Mouse (Mus musculus) lung, adult 2 months (tissue): Measurements from ENCODE around the gene Trib2. TPM values are rescaled to one million over a fixed set of nuclear protein-coding genes. Genes with fewer than 3 reads are reported as not detected.
A peak's percentile ranks its signal among the peaks of the same experiment; 100 is the strongest.

Source experiments
- DNase-seq: peaks from one replicate; pipeline ENCODE4 v3.0.0; 2022
- H3K4me1 ChIP-seq: fragments of 200-500 bp; 2 replicates; pipeline ENCODE4 v1.6.1; 2011; ENCODE audit warnings: low read length; ENCODE audit not compliant: control insufficient read depth, insufficient read depth
- H3K4me3 ChIP-seq: fragments of 200-500 bp; replicated peaks from 2 replicates; pipeline ENCODE3; 2011; ENCODE audit warnings: low read depth, mild to moderate bottlenecking, control low read depth, low read length; ENCODE audit errors: extremely low read depth
- CTCF ChIP-seq: fragments of 200-500 bp; IDR thresholded peaks from 2 replicates; pipeline ENCODE4 v1.5.1; 2011; ENCODE audit warnings: mild to moderate bottlenecking, low read length, control low read depth; ENCODE audit not compliant: insufficient read depth
- POLR2A ChIP-seq: fragments of 200-500 bp; IDR thresholded peaks from 2 replicates; pipeline ENCODE4 v1.6.1; 2011; ENCODE audit warnings: low read depth, mild to moderate bottlenecking, control low read depth, low read length, borderline replicate concordance; ENCODE audit errors: extremely low read depth
- WGBS: fragments of 180-500 bp; shearing (Covaris S2); methylation state at CpG from one replicate; pipeline ENCODE4 v1.1.7; 2018; 5-methylcytosine and 5-hydroxymethylcytosine counted together
- polyA plus RNA-seq: library from polyadenylated mRNA; depleted of rRNA; stranded (reverse); fragments of >200 nt; gene quantifications from 2 replicates; pipeline ENCODE4 v1.2.3, GENCODE M21; 2012

Trib2 gene
- polyA plus RNA-seq, 1 experiment: 34.0 TPM

GRCm38 (mm10) chr12:15838201-15838600 lies 21.5 kb upstream of the Trib2 start:
- no peak for DNase-seq
- TF ChIP-seq CTCF: no peak
- TF ChIP-seq POLR2A: no peak
- 83% methylated on average over 2 of the region's 2 CpGs for WGBS
- H3K4me1 ChIP-seq: no peaks in the 10 kb centered on the region
- H3K4me3 ChIP-seq: no peak overlapping the region

DNA sequence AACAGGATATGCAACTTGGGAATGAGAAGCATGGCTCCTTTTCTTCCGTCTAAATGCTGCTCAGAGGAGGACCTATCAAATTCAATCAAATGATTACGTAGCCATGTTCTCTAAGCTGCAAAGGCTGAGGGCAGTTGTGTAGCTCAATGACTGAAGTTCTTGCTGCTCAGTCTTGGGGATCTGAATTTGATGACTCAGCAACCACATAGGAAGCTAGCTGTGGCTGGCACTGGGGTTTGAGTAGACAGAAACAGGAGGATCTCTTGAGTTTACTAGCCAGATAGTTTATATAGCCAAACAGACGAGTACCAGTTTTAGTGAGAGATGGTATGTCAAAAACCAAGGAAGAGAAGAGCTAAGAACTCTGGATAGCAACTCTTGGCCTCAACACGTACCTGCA lies 20.8 kb upstream of the Trib2 start:
- Histone ChIP-seq H3K4me1 (no peaks in the 10 kb centered on the region), H3K4me3 (no peak overlapping the region)
- DNase-seq: no peak
- no peak for TF ChIP-seq POLR2A
- TF ChIP-seq CTCF: no peak
- WGBS: 92% methylated on average over 4 of the region's 4 CpGs

DNA sequence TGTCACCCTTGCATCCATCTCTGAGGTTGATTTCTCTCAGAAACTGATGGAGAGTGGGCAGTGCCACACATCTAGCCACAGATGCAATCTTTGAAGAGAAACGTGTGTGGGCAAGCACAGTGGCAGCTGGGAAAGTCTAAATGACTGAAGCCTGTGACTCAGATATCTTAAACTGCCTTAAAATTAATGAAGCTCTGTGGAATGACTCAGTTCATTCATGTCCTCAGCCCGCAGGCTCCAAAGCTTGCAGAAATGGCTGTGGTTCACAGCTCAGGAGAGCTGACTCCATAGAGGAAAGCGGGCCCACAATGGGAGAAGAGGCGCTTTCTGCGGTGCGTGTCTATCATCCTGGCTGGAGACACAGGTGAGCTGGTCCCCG lies 15.9 kb upstream of the Trib2 start:
- Histone ChIP-seq H3K4me3 (no peak overlapping the region), H3K4me1 (no peaks in the 10 kb centered on the region)
- WGBS: 91% methylated on average over 7 of the region's 7 CpGs
- no peak for DNase-seq
- TF ChIP-seq POLR2A: no peak

- Histone ChIP-seq H3K4me1 (no peaks in the 10 kb centered on the region), H3K4me3 (no peak overlapping the region)
- 85% methylated on average over 3 of the region's 3 CpGs for WGBS
- no peak for TF ChIP-seq POLR2A
- TF ChIP-seq CTCF: no peak
- DNase-seq: no peak
Observed at GRCm38 (mm10) chr12:15831941-15832673, 15.4 kb upstream of the Trib2 start.

DNA sequence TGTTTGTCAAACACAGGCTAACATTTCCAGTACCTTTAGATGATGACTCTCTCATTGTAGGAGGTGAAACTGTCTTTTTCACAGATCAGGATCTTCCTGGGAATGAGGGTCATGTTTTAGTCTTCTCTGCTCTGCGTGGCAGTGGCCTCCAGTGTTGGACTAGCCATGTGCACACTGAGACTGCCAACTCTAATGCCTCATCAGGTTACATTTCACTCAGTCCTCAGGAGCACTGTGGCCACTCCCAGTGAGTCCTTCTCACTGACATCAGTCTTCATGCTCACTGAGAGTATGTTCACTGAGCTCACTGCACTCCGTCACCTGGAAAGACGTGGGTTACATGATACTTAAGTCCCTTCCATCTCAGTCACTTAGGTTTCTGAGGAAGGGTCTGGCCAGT lies 14.0 kb upstream of the Trib2 start:
- DNase-seq: no peak
- no peaks in the 10 kb centered on the region for H3K4me1 ChIP-seq
- no peak overlapping the region for H3K4me3 ChIP-seq
- WGBS: 80% methylated on average over 3 of the region's 3 CpGs
- no peak for TF ChIP-seq CTCF
- TF ChIP-seq POLR2A: no peak

DNA sequence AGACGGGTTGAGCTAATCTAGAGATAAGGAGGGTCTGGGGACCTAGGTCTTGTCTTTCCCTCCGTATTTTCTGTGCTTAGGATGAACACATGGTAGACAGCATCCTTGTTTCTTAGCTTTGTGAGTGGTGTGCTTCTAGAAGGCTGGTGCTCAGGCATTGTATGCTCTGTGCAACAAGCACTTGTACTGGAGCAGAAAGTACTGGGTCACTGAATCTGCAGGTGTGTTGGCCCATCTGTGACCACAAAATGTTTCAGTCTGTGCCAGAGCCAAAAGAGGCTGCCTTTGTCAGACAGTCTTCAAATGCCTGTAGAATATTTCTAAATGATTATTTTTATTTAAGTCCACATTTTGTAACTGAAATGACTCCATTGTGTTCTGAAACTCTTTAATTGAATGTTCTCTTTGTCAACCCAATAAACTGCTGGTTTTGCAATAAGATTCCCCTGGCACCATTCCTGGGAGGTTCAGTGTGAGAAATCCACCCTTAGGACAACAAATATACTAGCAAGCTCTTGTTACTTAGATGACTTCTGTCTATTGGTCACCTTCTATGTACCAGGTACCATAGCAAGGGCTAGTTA lies 12.2 kb upstream of the Trib2 start:
- 72% methylated on average over 2 of the region's 2 CpGs for WGBS
- Histone ChIP-seq H3K4me1 (no peaks in the 10 kb centered on the region), H3K4me3 (no peak overlapping the region)
- no peak for TF ChIP-seq POLR2A
- no peak for TF ChIP-seq CTCF
- no peak for DNase-seq

- Histone ChIP-seq H3K4me3 (no peak overlapping the region), H3K4me1 (peaks cover 3% of the 10 kb centered on the region; the same call in 1 of the 2 replicates)
- TF ChIP-seq CTCF: no peak
- TF ChIP-seq POLR2A: no peak
- DNase-seq: no peak
Observed at GRCm38 (mm10) chr12:15821019-15821418, 4.3 kb upstream of the Trib2 start.

GRCm38 (mm10) chr12:15817365-15817764 lies 643 bp upstream of the Trib2 start:
- TF ChIP-seq POLR2A (no peak), CTCF (no peak)
- WGBS: 25% methylated on average over 4 of the region's 4 CpGs
- H3K4me3 ChIP-seq: no peak overlapping the region
- no peak for DNase-seq
- peaks cover 3% of the 10 kb centered on the region; the same call in 1 of the 2 replicates for H3K4me1 ChIP-seq

DNA sequence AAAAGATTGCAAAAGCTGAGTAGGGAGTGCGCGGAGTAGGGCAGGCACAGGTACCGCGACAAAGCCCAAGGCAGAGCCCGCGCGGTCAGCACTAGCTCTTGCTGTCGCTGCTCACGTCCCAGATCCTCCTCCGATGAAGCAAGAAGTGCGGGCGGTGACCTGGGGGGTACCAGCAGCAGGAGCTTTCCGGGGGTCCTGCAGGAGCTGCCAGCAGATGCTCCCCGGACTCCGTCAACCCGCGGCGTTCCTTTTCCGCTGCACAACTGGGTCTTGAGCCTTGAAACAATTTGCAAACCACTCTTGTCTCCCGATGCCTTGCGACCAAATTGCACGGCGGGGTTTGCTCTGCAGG lies 492 bp downstream of the Trib2 start:
- WGBS: 1% methylated on average over 23 of the region's 23 CpGs
- H3K4me3 ChIP-seq: peak overlapping the region; percentile 94
- DNase-seq: peak; percentile 50
- H3K4me1 ChIP-seq: peaks cover 11% of the 10 kb centered on the region; the same call in 1 of the 2 replicates
- TF ChIP-seq CTCF: no peak
- peak; percentile 8; the same call in 1 of the 2 replicates for TF ChIP-seq POLR2A
